Mouse (Mus musculus): ENCODE data around the gene Golga7b. TPM values are rescaled to one million over a fixed set of nuclear protein-coding genes. Genes with fewer than 3 reads are reported as not detected.

Gene Golga7b
- polyA plus RNA-seq, 1 experiment: 33.7 TPM

DNA sequence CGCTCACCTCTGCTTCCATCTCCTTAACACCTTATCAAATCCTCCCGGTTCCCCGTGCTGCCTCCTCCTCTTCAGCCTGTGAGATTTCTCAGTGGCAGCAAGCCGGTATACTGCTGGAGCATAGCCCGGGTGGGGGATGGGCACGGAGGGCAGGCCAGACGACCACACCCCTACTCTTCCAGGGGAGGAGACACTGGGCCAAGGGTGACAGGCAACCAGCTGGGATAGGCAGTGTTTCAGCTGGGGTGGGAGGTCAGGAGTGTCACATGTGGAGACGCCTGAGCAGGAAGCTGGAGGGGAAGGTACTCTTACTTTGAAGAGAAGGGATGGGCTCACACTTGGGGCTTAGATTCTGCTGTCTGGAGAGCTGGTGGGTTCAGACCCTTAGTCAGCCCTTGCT is 59.6 kb downstream of the Golga7b start:
- peak; percentile 56 for DNase-seq (ENCODE audit: low read depth)
- TF ChIP-seq POLR2A (IDR thresholded peaks at IDR 0.05; ENCODE audit: borderline replicate concordance, extremely low read depth, insufficient read depth, insufficient read length, poor library complexity, severe bottlenecking) (no peak), CTCF (IDR thresholded peaks at IDR 0.05; ENCODE audit: borderline replicate concordance, extremely low read depth, insufficient read depth, insufficient read length) (no peak)

DNA sequence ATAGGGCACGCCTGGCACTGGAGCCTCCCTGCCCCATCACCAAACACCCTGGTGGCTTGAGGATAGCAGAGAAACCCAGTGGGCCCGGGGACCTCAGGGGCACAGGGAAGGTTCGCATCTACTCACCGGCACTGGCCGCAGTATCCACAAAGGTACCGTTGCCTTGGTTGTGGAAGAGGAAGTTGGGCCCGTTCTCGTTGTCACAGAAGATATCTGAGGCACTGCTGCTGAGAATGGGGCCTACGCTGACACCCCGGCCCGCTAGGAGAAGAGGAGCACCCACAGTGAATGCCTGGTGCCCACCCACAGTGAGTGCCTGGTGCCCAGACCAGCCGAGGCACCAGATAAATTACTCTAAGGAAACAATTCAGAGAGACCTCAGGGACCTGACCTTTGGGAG is 61.6 kb downstream of the Golga7b start:
- TF ChIP-seq CTCF (IDR thresholded peaks at IDR 0.05; ENCODE audit: borderline replicate concordance, extremely low read depth, insufficient read depth, insufficient read length) (no peak), POLR2A (IDR thresholded peaks at IDR 0.05; ENCODE audit: borderline replicate concordance, extremely low read depth, insufficient read depth, insufficient read length, poor library complexity, severe bottlenecking) (no peak)

GRCm38 (mm10) chr19:42311332-42311731 is 64.0 kb downstream of the Golga7b start:
- TF ChIP-seq POLR2A (IDR thresholded peaks at IDR 0.05; ENCODE audit: borderline replicate concordance, extremely low read depth, insufficient read depth, insufficient read length, poor library complexity, severe bottlenecking): no peak
- no peak for TF ChIP-seq CTCF (IDR thresholded peaks at IDR 0.05; ENCODE audit: borderline replicate concordance, extremely low read depth, insufficient read depth, insufficient read length)
- DNase-seq (ENCODE audit: low read depth): no peak

More for the DNA sequence above, 61.6 kb downstream of the Golga7b start:
- no peak for DNase-seq (ENCODE audit: low read depth)

- no peak for TF ChIP-seq CTCF (IDR thresholded peaks at IDR 0.05; ENCODE audit: borderline replicate concordance, extremely low read depth, insufficient read depth, insufficient read length)
- no peak for TF ChIP-seq POLR2A (IDR thresholded peaks at IDR 0.05; ENCODE audit: borderline replicate concordance, extremely low read depth, insufficient read depth, insufficient read length, poor library complexity, severe bottlenecking)
These were observed 64.8 kb downstream of the Golga7b start for GRCm38 (mm10) chr19:42312191-42312590.

DNA sequence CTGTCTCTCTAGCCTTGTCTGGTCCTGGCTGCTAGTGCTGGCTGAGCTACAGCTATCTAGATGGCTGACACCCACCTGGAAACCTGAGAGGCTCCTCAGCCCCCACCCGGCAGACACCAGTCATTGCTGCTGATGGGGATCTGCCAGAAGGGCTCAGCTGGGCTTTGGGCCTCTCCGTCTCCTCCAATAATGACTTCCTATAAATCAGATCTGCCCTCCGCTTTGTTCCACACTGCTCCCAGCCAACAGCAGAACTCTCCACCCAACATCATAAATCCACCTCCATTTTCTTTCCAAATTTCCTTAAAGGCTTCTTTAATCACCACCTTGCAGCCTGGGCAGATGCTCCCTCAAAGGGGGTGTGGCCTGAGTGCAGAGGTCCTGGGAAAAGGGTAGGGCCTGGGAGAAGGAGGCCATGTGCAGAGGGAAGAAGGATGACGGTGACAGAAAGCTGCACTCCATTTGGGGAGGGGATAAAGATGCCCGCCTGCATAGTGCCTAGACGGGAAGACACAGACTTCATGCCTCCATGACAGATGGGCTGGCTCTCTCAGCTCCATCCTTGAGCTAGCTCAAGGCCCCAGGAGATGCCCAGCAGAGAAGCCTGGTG is 67.8 kb downstream of the Golga7b start:
- TF ChIP-seq POLR2A (IDR thresholded peaks at IDR 0.05; ENCODE audit: borderline replicate concordance, extremely low read depth, insufficient read depth, insufficient read length, poor library complexity, severe bottlenecking): no peak
- TF ChIP-seq CTCF (IDR thresholded peaks at IDR 0.05; ENCODE audit: borderline replicate concordance, extremely low read depth, insufficient read depth, insufficient read length): no peak
- peak; percentile 33 for DNase-seq (ENCODE audit: low read depth)

More at GRCm38 (mm10) chr19:42312191-42312590, 64.8 kb downstream of the Golga7b start:
- peak; percentile 92 for DNase-seq (ENCODE audit: low read depth)

GRCm38 (mm10) chr19:42315914-42316313 is 68.5 kb downstream of the Golga7b start:
- DNase-seq (ENCODE audit: low read depth): peak; percentile 91
- TF ChIP-seq CTCF (IDR thresholded peaks at IDR 0.05; ENCODE audit: borderline replicate concordance, extremely low read depth, insufficient read depth, insufficient read length): peak; percentile 95
- no peak for TF ChIP-seq POLR2A (IDR thresholded peaks at IDR 0.05; ENCODE audit: borderline replicate concordance, extremely low read depth, insufficient read depth, insufficient read length, poor library complexity, severe bottlenecking)

DNA sequence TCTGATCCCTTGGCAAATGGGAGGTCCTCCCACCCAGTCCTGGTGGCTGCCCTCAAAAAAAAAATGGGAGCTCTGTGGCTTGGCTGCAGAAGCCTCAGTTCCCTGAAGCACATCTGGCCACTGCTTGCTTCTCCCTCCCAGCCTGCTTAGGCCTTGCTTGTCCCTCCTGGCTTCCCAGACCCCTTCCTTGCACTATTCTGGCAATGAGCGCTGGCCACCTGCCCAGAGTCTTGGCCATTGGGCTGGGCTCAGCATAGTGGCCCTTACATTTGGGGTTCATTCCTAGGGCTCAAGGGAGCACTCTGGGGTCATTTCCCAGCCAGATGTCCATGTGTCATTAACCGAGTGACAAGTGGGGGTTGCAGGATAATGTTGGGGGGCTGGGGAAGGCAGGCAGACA is 69.2 kb downstream of the Golga7b start:
- TF ChIP-seq CTCF (IDR thresholded peaks at IDR 0.05; ENCODE audit: borderline replicate concordance, extremely low read depth, insufficient read depth, insufficient read length) (no peak), POLR2A (IDR thresholded peaks at IDR 0.05; ENCODE audit: borderline replicate concordance, extremely low read depth, insufficient read depth, insufficient read length, poor library complexity, severe bottlenecking) (no peak)
- DNase-seq (ENCODE audit: low read depth): peak; percentile 76

- TF ChIP-seq POLR2A (IDR thresholded peaks at IDR 0.05; ENCODE audit: borderline replicate concordance, extremely low read depth, insufficient read depth, insufficient read length, poor library complexity, severe bottlenecking) (no peak), CTCF (IDR thresholded peaks at IDR 0.05; ENCODE audit: borderline replicate concordance, extremely low read depth, insufficient read depth, insufficient read length) (no peak)
- peak; percentile 92 for DNase-seq (ENCODE audit: low read depth)
These were observed 69.6 kb downstream of the Golga7b start for GRCm38 (mm10) chr19:42316998-42317397.

GRCm38 (mm10) chr19:42317648-42318425 is 70.5 kb downstream of the Golga7b start:
- no peak for TF ChIP-seq CTCF (IDR thresholded peaks at IDR 0.05; ENCODE audit: borderline replicate concordance, extremely low read depth, insufficient read depth, insufficient read length)
- TF ChIP-seq POLR2A (IDR thresholded peaks at IDR 0.05; ENCODE audit: borderline replicate concordance, extremely low read depth, insufficient read depth, insufficient read length, poor library complexity, severe bottlenecking): no peak
- peak; percentile 85 for DNase-seq (ENCODE audit: low read depth)

Other genes starting within 250 kb of the Golga7b start
- 0.34 and 0.38 TPM in 2 replicates for gene Ankrd2, start 211.6 kb upstream of the Golga7b start, polyA plus RNA-seq (2012; rRNA removed)
- 1.2 and 1.7 TPM in 2 replicates for gene Hoga1, start 202.0 kb upstream of the Golga7b start, polyA plus RNA-seq (2012; rRNA removed)
- gene 4933411K16Rik, start 195.3 kb upstream of the Golga7b start, polyA plus RNA-seq (2012; rRNA removed): 0.09 and 0.29 TPM in 2 replicates
- 128 and 144 TPM in 2 replicates for gene Morn4, start 161.2 kb upstream of the Golga7b start, polyA plus RNA-seq (2012; rRNA removed)
- gene Pi4k2a, start 157.1 kb upstream of the Golga7b start, polyA plus RNA-seq (2012; rRNA removed): 41.3 and 44.6 TPM in 2 replicates
- 4.5 and 5.4 TPM in 2 replicates for gene Avpi1, start 118.5 kb upstream of the Golga7b start, polyA plus RNA-seq (2012; rRNA removed)
- gene Marveld1, start 100.2 kb upstream of the Golga7b start, polyA plus RNA-seq (2012; rRNA removed): 15.2 and 16.7 TPM in 2 replicates
- 104 and 141 TPM in 2 replicates for gene Zfyve27, start 83.6 kb upstream of the Golga7b start, polyA plus RNA-seq (2012; rRNA removed)
- gene Sfrp5, start 45.3 kb upstream of the Golga7b start, polyA plus RNA-seq (2012; rRNA removed): 4.5 and 4.6 TPM in 2 replicates
- gene Crtac1, start 184.2 kb downstream of the Golga7b start, polyA plus RNA-seq (2012; rRNA removed): 21.5 and 21.7 TPM in 2 replicates

Measured in brain, embryonic 14.5 days (tissue).